ENCODE assay signal across 8 mouse cellular contexts in genomic region chr17:47501531-47501930, GRCm38 (mm10). TPM values are rescaled to one million over a fixed set of nuclear protein-coding genes. Genes with fewer than 3 reads are reported as not detected.
DNase-seq lines count a peak whose midpoint lies in the region; ATAC-seq and TF ChIP-seq lines count a peak whose summit lies in the region.

No protein-coding gene starts in this region.

- no peak for DNase-seq in heart, postnatal 36 days
- DNase-seq in CH12.LX (ENCODE audit: extremely low read depth): no peak
- no peak for DNase-seq in forebrain, embryonic 11.5 days (ENCODE audit: low spot score)
- no peak for DNase-seq in liver, embryonic 14.5 days (ENCODE audit: low read depth in 3 of 3, low spot score in 3 of 3)
- no peak for DNase-seq in right cerebral cortex, adult 2 months (ENCODE audit: low spot score in 2 of 2)
- DNase-seq in left cerebral cortex, postnatal 25 days (ENCODE audit: low spot score in 2 of 2): no peak
- no peak for DNase-seq in kidney, postnatal 10 days

- no peak for TF ChIP-seq POLR2A in CH12.LX (IDR thresholded peaks at IDR 0.05; ENCODE audit: low read depth, low read length)

- H3K27ac ChIP-seq in heart, embryonic 12.5 days (ENCODE audit: poor library complexity, severe bottlenecking): peak overlapping the region; percentile 56
- no peak overlapping the region for H3K27ac ChIP-seq in CH12.LX (ENCODE audit: insufficient read depth, low read depth)
- no peak overlapping the region for H3K27ac ChIP-seq in forebrain, embryonic 11.5 days (ENCODE audit: low read depth, low read length)
- H3K27ac ChIP-seq in liver, embryonic 14.5 days: peak overlapping the region; percentile 83

- no peak for ATAC-seq in heart, embryonic 12.5 days (ENCODE audit: insufficient number of reproducible peaks, low FRiP score)
- ATAC-seq in forebrain, embryonic 11.5 days (replicated peaks; ENCODE audit: low FRiP score): no peak
- ATAC-seq in liver, embryonic 14.5 days (ENCODE audit: insufficient read depth): peak; percentile 7

- peaks cover 29% of the 10 kb centered on the region for H3K4me1 ChIP-seq in heart, embryonic 12.5 days (replicated peaks)
- H3K4me1 ChIP-seq in CH12.LX (ENCODE audit: control insufficient read depth in 1 of 2, insufficient read depth in 2 of 2): peaks cover 0 to 35% of the 10 kb centered on the region in 2 experiments; a peak in 3 of 4 replicates
- peaks cover 9% of the 10 kb centered on the region; the same call in 1 of the 2 replicates for H3K4me1 ChIP-seq in forebrain, embryonic 11.5 days (replicated peaks; ENCODE audit: control insufficient read depth, insufficient read depth, low read length)
- H3K4me1 ChIP-seq in liver, embryonic 14.5 days (replicated peaks; ENCODE audit: control insufficient read depth in 2 of 2, insufficient read depth in 2 of 2, low read length in 1 of 2): peaks cover 17 to 23% of the 10 kb centered on the region in 2 experiments

- TF ChIP-seq CTCF in CH12.LX (conservative IDR thresholded peaks at IDR 0.05 in 1 of 2, IDR thresholded peaks at IDR 0.05 in 1 of 2; ENCODE audit: low read depth in 2 of 2, low read length in 2 of 2): no peak
- no peak for TF ChIP-seq CTCF in liver, embryonic 14.5 days (IDR thresholded peaks at IDR 0.05; ENCODE audit: low read depth)

- TF ChIP-seq EP300 in CH12.LX (IDR thresholded peaks at IDR 0.05; ENCODE audit: low read length): no peak
- no peak for TF ChIP-seq EP300 in liver, embryonic 14.5 days (IDR thresholded peaks at IDR 0.05; ENCODE audit: low read depth)

- no peaks in the 10 kb centered on the region for H3K9me3 ChIP-seq in heart, embryonic 12.5 days (replicated peaks)
- H3K9me3 ChIP-seq in CH12.LX (replicated peaks; ENCODE audit: low read length): no peaks in the 10 kb centered on the region
- H3K9me3 ChIP-seq in forebrain, embryonic 11.5 days (ENCODE audit: control insufficient read depth, low read length): no peaks in the 10 kb centered on the region
- H3K9me3 ChIP-seq in liver, embryonic 14.5 days (ENCODE audit: control insufficient read depth, low read length): no peaks in the 10 kb centered on the region

- H3K27me3 ChIP-seq in heart, embryonic 12.5 days (replicated peaks): no peaks in the 10 kb centered on the region
- H3K27me3 ChIP-seq in CH12.LX (replicated peaks): peaks cover 7% of the 10 kb centered on the region
- H3K27me3 ChIP-seq in forebrain, embryonic 11.5 days (ENCODE audit: control insufficient read depth, insufficient read depth, low read length): no peaks in the 10 kb centered on the region
- H3K27me3 ChIP-seq in liver, embryonic 14.5 days (ENCODE audit: control insufficient read depth, insufficient read depth, low read length): no peaks in the 10 kb centered on the region

- whole genome bisulfite sequencing in heart, embryonic 12.5 days: 7% methylated on average over 11 of the region's 11 CpGs
- WGBS in forebrain, embryonic 11.5 days: 11% methylated on average over 11 of the region's 11 CpGs
- 5% methylated on average over 11 of the region's 11 CpGs for WGBS in liver, embryonic 14.5 days (ENCODE audit: insufficient replicate concordance)

- H3K4me3 ChIP-seq in heart, embryonic 12.5 days: peak overlapping the region; percentile 82
- H3K4me3 ChIP-seq in CH12.LX (replicated peaks in 1 of 3; ENCODE audit: low read depth in 2 of 3, low read length in 2 of 3, poor library complexity in 1 of 3): peak overlapping the region; percentile 74 to 90 (median 79)
- H3K4me3 ChIP-seq in forebrain, embryonic 11.5 days (ENCODE audit: low read depth, low read length): peak overlapping the region; percentile 74
- H3K4me3 ChIP-seq in liver, embryonic 14.5 days (ENCODE audit: insufficient read depth in 1 of 2, low read depth in 2 of 2, low read length in 2 of 2): peak overlapping the region; percentile 78 to 87

- peaks cover 6% of the 10 kb centered on the region; the same call in 1 of the 2 replicates for H3K79me2 ChIP-seq in CH12.LX (replicated peaks; ENCODE audit: control insufficient read depth, extremely low read depth, insufficient read depth, poor library complexity, severe bottlenecking)

- dilution Hi-C loops in CH12.LX (cut with MboI; ENCODE audit: extremely low pct_ligation_motif_present, extremely low pct_unique_long_range_greater_than_20kb, low sequenced_read_pairs): no loop called here

- no peak for TF ChIP-seq RAD21 in CH12.LX (IDR thresholded peaks at IDR 0.05; ENCODE audit: low read depth, low read length)

- intact Hi-C loops in heart, postnatal 36 days (cut with DNase I): no loop called here
- intact Hi-C loops in left cerebral cortex, postnatal 25 days (cut with DNase I): no loop called here

- peak overlapping the region; percentile 89 for H3K9ac ChIP-seq in heart, embryonic 12.5 days
- peak overlapping the region; percentile 87 for H3K9ac ChIP-seq in CH12.LX (ENCODE audit: insufficient read depth, low read depth)
- peak overlapping the region; percentile 80 for H3K9ac ChIP-seq in forebrain, embryonic 11.5 days (ENCODE audit: low read length)
- peak overlapping the region; percentile 85 for H3K9ac ChIP-seq in liver, embryonic 14.5 days (replicated peaks)

- peaks cover 37% of the 10 kb centered on the region for H3K36me3 ChIP-seq in heart, embryonic 12.5 days
- H3K36me3 ChIP-seq in CH12.LX (replicated peaks in 1 of 2; ENCODE audit: control insufficient read depth in 1 of 2, insufficient read depth in 1 of 2, low read length in 1 of 2): peaks cover 26 to 40% of the 10 kb centered on the region in 2 experiments
- H3K36me3 ChIP-seq in forebrain, embryonic 11.5 days (ENCODE audit: control insufficient read depth, insufficient read depth, low read length): peaks cover 3% of the 10 kb centered on the region
- H3K36me3 ChIP-seq in liver, embryonic 14.5 days (replicated peaks; ENCODE audit: control insufficient read depth, insufficient read depth, low read depth): peaks cover 29% of the 10 kb centered on the region

- in situ Hi-C loops in CH12.LX (cut with MboI; ENCODE audit: low pct_ligation_motif_present, low pct_unique_long_range_greater_than_20kb, low sequenced_read_pairs): no loop called here

- peak overlapping the region; percentile 97 for H3K4me2 ChIP-seq in heart, embryonic 12.5 days
- peak overlapping the region; percentile 94 for H3K4me2 ChIP-seq in CH12.LX (ENCODE audit: insufficient read depth, low read depth, poor library complexity, severe bottlenecking)
- peak overlapping the region; percentile 83 for H3K4me2 ChIP-seq in forebrain, embryonic 11.5 days (ENCODE audit: low read depth, low read length, severe bottlenecking)
- H3K4me2 ChIP-seq in liver, embryonic 14.5 days (ENCODE audit: low read depth): peak overlapping the region; percentile 96

TF ChIP-seq in CH12.LX, 34 proteins besides CTCF, POLR2A, EP300 and RAD21:
- TF ChIP-seq MAZ (IDR thresholded peaks at IDR 0.05; ENCODE audit: low read depth, low read length): no peak
- no peak for TF ChIP-seq TBP (conservative IDR thresholded peaks at IDR 0.05; ENCODE audit: low read depth, low read length)
- TF ChIP-seq ZC3H11A (IDR thresholded peaks at IDR 0.05; ENCODE audit: low read depth, low read length): no peak
- no peak for TF ChIP-seq JUN (IDR thresholded peaks at IDR 0.05; ENCODE audit: insufficient read depth, low read depth, low read length)
- no peak for TF ChIP-seq MEF2A (IDR thresholded peaks at IDR 0.05; ENCODE audit: borderline replicate concordance, low read depth, low read length)
- TF ChIP-seq ETS1 (conservative IDR thresholded peaks at IDR 0.05; ENCODE audit: low read depth, low read length): no peak
- no peak for TF ChIP-seq POLR2AphosphoS2 (IDR thresholded peaks at IDR 0.05; ENCODE audit: low read depth, low read length)
- no peak for TF ChIP-seq GABPA (IDR thresholded peaks at IDR 0.05; ENCODE audit: insufficient replicate concordance, low read depth, low read length)

RNA-seq across cellular contexts. Expression of gene Taf8, which starts 0.6 kb away (rescaled TPM):
- 21.1 and 22.1 TPM in 2 replicates for polyA plus RNA-seq in heart, embryonic 12.5 days (2016; fragmentation: Nextera tagmentation; extraction: Ambion mirVana)
- total RNA-seq in heart, postnatal 36 days (2021): 10 to 100 TPM; 12.0 to 13.6 TPM
- total RNA-seq in CH12.LX (2012; rRNA removed): 15.4 and 16.9 TPM in 2 replicates
- total RNA-seq in CH12.LX (2014; rRNA removed): 13.8 and 18.0 TPM in 2 replicates
- polyA plus RNA-seq in CH12.LX (2012; ENCODE audit: insufficient read length, low read depth): 16.5 and 17.0 TPM in 2 replicates
- 29.6 and 32.2 TPM in 2 replicates for polyA plus RNA-seq in forebrain, embryonic 11.5 days (2014; fragmentation: Nextera tagmentation; extraction: Ambion mirVana)
- polyA plus RNA-seq in liver, embryonic 14.5 days (2012; rRNA removed): 13.8 and 15.5 TPM in 2 replicates
- polyA plus RNA-seq in liver, embryonic 14.5 days (2014; fragmentation: Nextera tagmentation; extraction: Ambion mirVana): 10.4 and 11.8 TPM in 2 replicates
- 10 to 100 TPM; 16.4 to 16.7 TPM for total RNA-seq in left cerebral cortex, postnatal 25 days (2021)

RNA-seq across cellular contexts. Expression of gene Ccnd3, which starts 3.3 kb away (rescaled TPM):
- polyA plus RNA-seq in heart, embryonic 12.5 days (2016; fragmentation: Nextera tagmentation; extraction: Ambion mirVana): 533 and 538 TPM in 2 replicates
- total RNA-seq in heart, postnatal 36 days (2021): 10 to 100 TPM; 79.8 to 88.7 TPM
- total RNA-seq in CH12.LX (2012; rRNA removed) (48.2 and 48.7 TPM in 2 replicates), CH12.LX (2014; rRNA removed) (30.1 and 30.6 TPM in 2 replicates)
- 102 and 121 TPM in 2 replicates for polyA plus RNA-seq in CH12.LX (2012; ENCODE audit: insufficient read length, low read depth)
- polyA plus RNA-seq in forebrain, embryonic 11.5 days (2014; fragmentation: Nextera tagmentation; extraction: Ambion mirVana): 253 and 286 TPM in 2 replicates
- polyA plus RNA-seq in liver, embryonic 14.5 days (2012; rRNA removed): 195 and 227 TPM in 2 replicates
- 379 and 451 TPM in 2 replicates for polyA plus RNA-seq in liver, embryonic 14.5 days (2014; fragmentation: Nextera tagmentation; extraction: Ambion mirVana)
- 10 to 100 TPM; 31.0 to 31.7 TPM for total RNA-seq in left cerebral cortex, postnatal 25 days (2021)

Comparison
In these comparisons a context has a peak if more than half of its experiments do, and no peak if none do; other contexts are left out.
1. H3K27ac ChIP-seq: peak in heart, embryonic 12.5 days (single experiment) and liver, embryonic 14.5 days (single experiment); none in CH12.LX (single experiment) and forebrain, embryonic 11.5 days (single experiment).
2. Peak in every context shown above with its lines, with median percentiles within 50 percentile points of each other: H3K4me2 ChIP-seq, H3K4me3 ChIP-seq and H3K9ac ChIP-seq.